In the genomic region with DNA sequence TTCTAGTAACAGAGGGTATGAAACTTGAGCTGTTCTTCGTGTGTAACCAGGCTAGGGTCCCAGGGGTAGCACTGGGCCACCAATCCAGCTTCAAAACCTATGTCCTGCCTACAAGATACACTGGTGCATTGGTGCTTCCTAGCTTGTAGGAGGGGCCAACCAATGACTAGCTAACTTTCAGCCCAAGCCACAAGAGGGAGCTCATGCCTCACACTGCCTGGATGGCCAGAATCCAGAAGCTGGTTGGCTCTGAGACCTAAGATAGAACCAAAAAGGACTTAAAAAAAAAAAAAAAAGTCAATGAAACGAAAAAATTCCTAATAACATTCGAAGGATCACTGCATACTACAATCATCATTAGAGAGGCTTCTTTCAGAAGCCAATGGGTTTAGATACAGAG, we compare ENCODE assay signal across 8 mouse cellular contexts. TPM values are rescaled to one million over a fixed set of nuclear protein-coding genes. Genes with fewer than 3 reads are reported as not detected.
DNase-seq lines count a peak whose midpoint lies in the region; ATAC-seq and TF ChIP-seq lines count a peak whose summit lies in the region.

No protein-coding gene starts in this region.

- DNase-seq in lung, postnatal 36 days: peak; percentile 5
- no peak for DNase-seq in lung, postnatal 4 days
- DNase-seq in Patski (ENCODE audit: low read depth, low spot score): peak; percentile 2
- DNase-seq in kidney, adult 2 months: peak; percentile 59
- DNase-seq in liver, adult 2 months (ENCODE audit: extremely low read depth, low read depth, low spot score): peak; percentile 57
- DNase-seq in B cell, adult 2 months: no peak

- H3K9ac ChIP-seq in liver, adult 2 months (ENCODE audit: low read depth, low read length): no peak overlapping the region

- TF ChIP-seq CTCF in Patski (IDR thresholded peaks at IDR 0.05): peak; percentile 81
- TF ChIP-seq CTCF in bone marrow macrophage, adult 2 months (IDR thresholded peaks at IDR 0.05; ENCODE audit: low read depth, low read length): peak; percentile 58
- peak; percentile 85 for TF ChIP-seq CTCF in kidney, adult 2 months (conservative IDR thresholded peaks at IDR 0.05; ENCODE audit: insufficient read depth, insufficient read length, low read depth, low read length)
- TF ChIP-seq CTCF in liver, adult 2 months (IDR thresholded peaks at IDR 0.05; ENCODE audit: low read depth, low read length): peak; percentile 88

- no peak overlapping the region for H3K4me3 ChIP-seq in bone marrow macrophage, adult 2 months (ENCODE audit: insufficient read depth, low read length)
- no peak overlapping the region for H3K4me3 ChIP-seq in kidney, adult 2 months (ENCODE audit: insufficient read depth, low read depth, low read length)
- H3K4me3 ChIP-seq in liver, adult 2 months (ENCODE audit: insufficient read depth, low read depth, low read length): no peak overlapping the region

- in situ Hi-C loops in Patski (cut with MboI; ENCODE audit: low pct_unique_long_range_greater_than_20kb): no loop called here

- CTCF ChIA-PET in Patski (lab: Charles Lee): interaction anchor here (1.2 kb wide), 2 partner anchors 10 to 14 kb away, joined by 4 to 5 read pairs; no protein-coding TSS in a partner anchor

- POLR2A ChIA-PET in Patski (lab: Charles Lee): no interaction called here

- WGBS in kidney, adult 2 months: 23% methylated on average over 3 of the region's 3 CpGs
- WGBS in liver, adult 2 months: 23% methylated on average over 3 of the region's 3 CpGs

- no peaks in the 10 kb centered on the region for H3K36me3 ChIP-seq in kidney, adult 2 months (ENCODE audit: control insufficient read depth, insufficient read depth, low read length)
- H3K36me3 ChIP-seq in liver, adult 2 months (ENCODE audit: control insufficient read depth, insufficient read depth, low read length): no peaks in the 10 kb centered on the region

- peak; percentile 82 for ATAC-seq in Patski
- no peak for ATAC-seq in monocyte, adult 5-6 weeks (replicated peaks; ENCODE audit: insufficient number of reproducible peaks, low FRiP score, low TSS enrichment, poor library complexity, severe bottlenecking)

- no peaks in the 10 kb centered on the region for H3K79me2 ChIP-seq in liver, adult 2 months (ENCODE audit: control insufficient read depth, insufficient read depth, low read length)

- H3K27ac ChIP-seq in bone marrow macrophage, adult 2 months (ENCODE audit: insufficient read depth, low read depth, low read length): no peak overlapping the region
- no peak overlapping the region for H3K27ac ChIP-seq in kidney, adult 2 months (ENCODE audit: insufficient read depth, low read depth, low read length)
- no peak overlapping the region for H3K27ac ChIP-seq in liver, adult 2 months (replicated peaks; ENCODE audit: insufficient read depth, low read depth, low read length)

- H3K27me3 ChIP-seq in Patski: peaks cover 31% of the 10 kb centered on the region
- no peaks in the 10 kb centered on the region for H3K27me3 ChIP-seq in kidney, adult 2 months (replicated peaks; ENCODE audit: control insufficient read depth, insufficient read depth, low read length)
- no peaks in the 10 kb centered on the region for H3K27me3 ChIP-seq in liver, adult 2 months (ENCODE audit: control insufficient read depth, insufficient read depth, low read length)

- H3K4me1 ChIP-seq in bone marrow macrophage, adult 2 months (ENCODE audit: control insufficient read depth, insufficient read depth, low read length): no peaks in the 10 kb centered on the region
- no peaks in the 10 kb centered on the region for H3K4me1 ChIP-seq in kidney, adult 2 months (ENCODE audit: control insufficient read depth, insufficient read depth, low read length)
- H3K4me1 ChIP-seq in liver, adult 2 months (ENCODE audit: control insufficient read depth, insufficient read depth, low read length): no peaks in the 10 kb centered on the region

- TF ChIP-seq POLR2A in bone marrow macrophage, adult 2 months (IDR thresholded peaks at IDR 0.05; ENCODE audit: borderline replicate concordance, low read depth, low read length): no peak
- TF ChIP-seq POLR2A in kidney, adult 2 months (IDR thresholded peaks at IDR 0.05; ENCODE audit: low read depth, low read length): no peak
- TF ChIP-seq POLR2A in liver, adult 2 months (IDR thresholded peaks at IDR 0.05; ENCODE audit: extremely low read depth, insufficient read depth, low read length): no peak

RNA-seq across cellular contexts. Expression of a gene that starts 31.3 kb away (rescaled TPM):
- polyA plus RNA-seq in Patski (2021): not detected
- not detected in 2 replicates for polyA plus RNA-seq in bone marrow macrophage, adult 2 months (2012; ENCODE audit: insufficient read depth, insufficient read length, missing spikeins)
- not detected in 2 replicates for polyA plus RNA-seq in kidney, adult 2 months (2012; rRNA removed)
- total RNA-seq in liver, adult 2 months (2014; rRNA removed): not detected in 2 replicates
- not detected in 2 replicates for polyA plus RNA-seq in liver, adult 2 months (2012; rRNA removed)
- total RNA-seq in monocyte, adult 5-6 weeks (2017): not detected in 3 replicates

RNA-seq across cellular contexts. Expression of a gene that starts 53.3 kb away (rescaled TPM):
- 14.3 TPM for polyA plus RNA-seq in Patski (2021)
- 0.96 and 1.4 TPM in 2 replicates for polyA plus RNA-seq in bone marrow macrophage, adult 2 months (2012; ENCODE audit: insufficient read depth, insufficient read length, missing spikeins)
- polyA plus RNA-seq in kidney, adult 2 months (2012; rRNA removed): 8.8 and 14.0 TPM in 2 replicates
- 48.0 and 48.3 TPM in 2 replicates for total RNA-seq in liver, adult 2 months (2014; rRNA removed)
- 13.6 and 16.7 TPM in 2 replicates for polyA plus RNA-seq in liver, adult 2 months (2012; rRNA removed)
- total RNA-seq in monocyte, adult 5-6 weeks (2017): not detected in 3 replicates

Comparison
In these comparisons a context has a peak if more than half of its experiments do, and no peak if none do; other contexts are left out.
1. DNase-seq: peak in lung, postnatal 36 days (single experiment), Patski (single experiment), kidney, adult 2 months (single experiment) and liver, adult 2 months (single experiment); none in lung, postnatal 4 days (0 of 2) and B cell, adult 2 months (0 of 2).
2. Peak in every context shown above with its lines, with median percentiles within 50 percentile points of each other: CTCF ChIP-seq.